13 mouse cellular contexts compared by ENCODE assay signal in the genomic region with DNA sequence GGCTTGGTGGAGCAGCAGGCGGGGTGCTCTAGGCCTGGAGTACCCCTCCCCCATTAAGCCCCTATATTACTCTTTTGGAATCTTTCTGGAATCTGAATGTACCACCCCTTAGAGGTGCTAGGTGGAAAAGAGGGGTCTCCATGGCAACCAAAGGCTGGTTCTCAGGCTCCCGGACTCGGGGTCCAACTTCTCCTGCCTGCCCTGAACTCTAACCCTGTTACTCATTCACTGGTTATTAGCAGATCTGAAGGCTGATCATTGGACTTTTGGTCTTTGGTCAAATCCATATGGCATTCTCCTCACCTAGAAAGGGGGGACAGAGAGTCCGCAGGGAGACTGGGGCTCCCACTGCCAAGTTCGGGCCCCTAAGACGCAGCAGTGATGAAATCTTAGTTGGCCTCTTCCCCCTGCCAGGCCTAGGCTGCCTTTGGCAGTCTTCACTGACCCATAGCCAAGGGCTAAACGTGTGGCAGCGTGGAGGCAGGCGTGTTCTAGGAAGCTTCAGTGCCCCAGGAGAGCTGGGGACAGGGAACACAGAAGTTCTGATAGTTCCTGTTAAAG. TPM values are rescaled to one million over a fixed set of nuclear protein-coding genes. Genes with fewer than 3 reads are reported as not detected.
DNase-seq lines count a peak whose midpoint lies in the region; ATAC-seq and TF ChIP-seq lines count a peak whose summit lies in the region.
"Had no signal": no experiment of that assay in that cellular context is flagged by ENCODE, and none has a peak within 500 bp of the region (broad histone marks: within the 10 kb centered on the region; RNA-seq: fewer than 3 reads in every experiment).

No protein-coding gene starts in this region.

- no peaks in the 10 kb centered on the region for H3K27me3 ChIP-seq in cerebellum, adult 2 months (ENCODE audit: control insufficient read depth, insufficient read depth, low read length)
- no peaks in the 10 kb centered on the region for H3K27me3 ChIP-seq in intestine, embryonic 16.5 days (replicated peaks; ENCODE audit: control insufficient read depth, insufficient read depth, low read length)
- H3K27me3 ChIP-seq in liver, embryonic 12.5 days (replicated peaks): 0 out of 2 replicates have a peak, but pooled peaks cover 3% of the 10 kb centered on the region
- H3K27me3 ChIP-seq: embryonic facial prominence, embryonic 12.5 days had no signal

- TF ChIP-seq CTCF in cerebellum, adult 2 months (IDR thresholded peaks at IDR 0.05; ENCODE audit: borderline replicate concordance, insufficient read depth, low read depth, low read length): no peak

- WGBS in cerebellum, adult 2 months: 18% methylated on average over 9 of the region's 9 CpGs
- WGBS in intestine, embryonic 16.5 days: 84% methylated on average over 9 of the region's 9 CpGs
- WGBS in liver, embryonic 12.5 days (ENCODE audit: insufficient replicate concordance): 72% methylated on average over 9 of the region's 9 CpGs

- H3K27ac ChIP-seq in cerebellum, adult 2 months (ENCODE audit: insufficient read depth, low read length): peak overlapping the region; percentile 95
- H3K27ac ChIP-seq in brown adipose tissue, adult 24 weeks (replicated peaks; ENCODE audit: low read depth, low read length): peak overlapping the region; percentile 91
- H3K27ac ChIP-seq in intestine, embryonic 16.5 days (ENCODE audit: low read length): peak overlapping the region; percentile 78
- 0 out of 2 replicates have a peak overlapping the region, but pooled peaks have one; percentile 36 for H3K27ac ChIP-seq in liver, embryonic 12.5 days
- H3K27ac ChIP-seq: embryonic facial prominence, embryonic 12.5 days had no signal

- H3K4me2 ChIP-seq in intestine, embryonic 16.5 days (ENCODE audit: low read depth, low read length): peak overlapping the region; percentile 28
- H3K4me2 ChIP-seq in liver, embryonic 12.5 days: peak overlapping the region; percentile 19; the same call in 1 of the 2 replicates
- H3K4me2 ChIP-seq: embryonic facial prominence, embryonic 12.5 days had no signal

- H3K9me3 ChIP-seq in intestine, embryonic 16.5 days (ENCODE audit: control insufficient read depth, low read length): no peaks in the 10 kb centered on the region
- no peaks in the 10 kb centered on the region for H3K9me3 ChIP-seq in liver, embryonic 12.5 days (replicated peaks)
- H3K9me3 ChIP-seq: embryonic facial prominence, embryonic 12.5 days had no signal

- H3K9ac ChIP-seq in intestine, embryonic 16.5 days (ENCODE audit: low read depth, low read length): peak overlapping the region; percentile 25
- no peak overlapping the region for H3K9ac ChIP-seq in liver, embryonic 12.5 days
- H3K9ac ChIP-seq: embryonic facial prominence, embryonic 12.5 days had no signal

- peaks cover 52% of the 10 kb centered on the region for H3K4me1 ChIP-seq in cerebellum, adult 2 months (ENCODE audit: control insufficient read depth, insufficient read depth, low read length)
- H3K4me1 ChIP-seq in brown adipose tissue, adult 24 weeks (ENCODE audit: control insufficient read depth, insufficient read depth, insufficient read length, low read length): 0 out of 2 replicates have a peak, but pooled peaks cover 3% of the 10 kb centered on the region
- peaks cover 34% of the 10 kb centered on the region for H3K4me1 ChIP-seq in intestine, embryonic 16.5 days (ENCODE audit: control insufficient read depth, insufficient read depth, low read length)
- peaks cover 37% of the 10 kb centered on the region for H3K4me1 ChIP-seq in liver, embryonic 12.5 days

- peak; percentile 60 for ATAC-seq in intestine, embryonic 16.5 days
- ATAC-seq in liver, embryonic 12.5 days: no peak
- ATAC-seq in granulocyte monocyte progenitor cell, adult 5-6 weeks (replicated peaks; ENCODE audit: poor library complexity, severe bottlenecking): no peak
- ATAC-seq: forebrain, embryonic 14.5 days had no signal

- DNase-seq in cerebellum, adult 2 months: peak; percentile 68 to 73
- DNase-seq in cerebellum, adult 11 months: no peak
- DNase-seq in testis, postnatal 10 days (ENCODE audit: low spot score): no peak
- no peak for DNase-seq in urinary bladder, postnatal 36 days (ENCODE audit: low spot score in 2 of 2)
- DNase-seq: thymus, postnatal 4 days had no signal

- peak overlapping the region; percentile 52 for H3K4me3 ChIP-seq in cerebellum, adult 2 months (replicated peaks; ENCODE audit: insufficient read depth, low read depth, low read length)
- H3K4me3 ChIP-seq in brown adipose tissue, adult 24 weeks (ENCODE audit: insufficient read depth, low read depth, low read length): peak overlapping the region; percentile 67
- peak overlapping the region; percentile 8; the same call in 1 of the 2 replicates for H3K4me3 ChIP-seq in intestine, embryonic 16.5 days (ENCODE audit: low read length)
- no peak overlapping the region for H3K4me3 ChIP-seq in liver, embryonic 12.5 days
- H3K4me3 ChIP-seq: embryonic facial prominence, embryonic 12.5 days had no signal

- peaks cover 9% of the 10 kb centered on the region for H3K36me3 ChIP-seq in intestine, embryonic 16.5 days (ENCODE audit: control insufficient read depth, insufficient read depth, low read length)
- peaks cover 14% of the 10 kb centered on the region for H3K36me3 ChIP-seq in liver, embryonic 12.5 days

- no peak for TF ChIP-seq POLR2A in cerebellum, adult 2 months (IDR thresholded peaks at IDR 0.05; ENCODE audit: borderline replicate concordance, insufficient read depth, low read length)

RNA-seq across cellular contexts. Expression of a gene that starts 1.2 kb away (rescaled TPM):
- 130 and 143 TPM in 2 replicates for polyA plus RNA-seq in cerebellum, adult 2 months (2012; rRNA removed)
- 4,943 and 5,428 TPM in 2 replicates for polyA plus RNA-seq in brown adipose tissue, adult 24 weeks (2012; ENCODE audit: insufficient read depth, insufficient read length, missing spikeins)
- polyA plus RNA-seq in intestine, embryonic 16.5 days (2015; fragmentation: Nextera tagmentation; extraction: Ambion mirVana): 33.0 and 47.4 TPM in 2 replicates
- polyA plus RNA-seq in liver, embryonic 12.5 days (2016; fragmentation: Nextera tagmentation; extraction: Ambion mirVana): 7.5 and 8.0 TPM in 2 replicates
- 0.68 and 0.86 TPM in 2 replicates for total RNA-seq in granulocyte monocyte progenitor cell, adult 5-6 weeks (2014; fragmentation: Nextera tagmentation)
- 0.10 and 0.34 TPM in 2 replicates for total RNA-seq in granulocyte monocyte progenitor cell, adult 5-6 weeks (2017)

RNA-seq across cellular contexts. Expression of a gene that starts 6.9 kb away (rescaled TPM):
- polyA plus RNA-seq in cerebellum, adult 2 months (2012; rRNA removed): 351 and 364 TPM in 2 replicates
- polyA plus RNA-seq in brown adipose tissue, adult 24 weeks (2012; ENCODE audit: insufficient read depth, insufficient read length, missing spikeins): 189 and 242 TPM in 2 replicates
- polyA plus RNA-seq in intestine, embryonic 16.5 days (2015; fragmentation: Nextera tagmentation; extraction: Ambion mirVana): 249 and 253 TPM in 2 replicates
- polyA plus RNA-seq in liver, embryonic 12.5 days (2016; fragmentation: Nextera tagmentation; extraction: Ambion mirVana): 98.3 and 98.4 TPM in 2 replicates
- total RNA-seq in granulocyte monocyte progenitor cell, adult 5-6 weeks (2014; fragmentation: Nextera tagmentation): 57.0 and 57.1 TPM in 2 replicates
- total RNA-seq in granulocyte monocyte progenitor cell, adult 5-6 weeks (2017): 38.9 and 47.3 TPM in 2 replicates

RNA-seq across cellular contexts. Expression of a gene that starts 13.3 kb away (rescaled TPM):
- not detected in 2 replicates for polyA plus RNA-seq in cerebellum, adult 2 months (2012; rRNA removed)
- polyA plus RNA-seq in brown adipose tissue, adult 24 weeks (2012; ENCODE audit: insufficient read depth, insufficient read length, missing spikeins): not detected in 2 replicates
- polyA plus RNA-seq in intestine, embryonic 16.5 days (2015; fragmentation: Nextera tagmentation; extraction: Ambion mirVana): not detected in 2 replicates
- polyA plus RNA-seq in liver, embryonic 12.5 days (2016; fragmentation: Nextera tagmentation; extraction: Ambion mirVana): not detected in 2 replicates
- not detected in 2 replicates for total RNA-seq in granulocyte monocyte progenitor cell, adult 5-6 weeks (2014; fragmentation: Nextera tagmentation)
- total RNA-seq in granulocyte monocyte progenitor cell, adult 5-6 weeks (2017): not detected in 2 replicates
- total RNA-seq: midbrain, postnatal 0 days had no signal
- polyA plus RNA-seq: embryonic facial prominence, embryonic 12.5 days; forebrain, embryonic 14.5 days; heart, embryonic 16.5 days; midbrain, postnatal 0 days had no signal

RNA-seq across cellular contexts. Expression of a gene that starts 16.6 kb away (rescaled TPM):
- polyA plus RNA-seq in cerebellum, adult 2 months (2012; rRNA removed): 82.3 and 87.1 TPM in 2 replicates
- polyA plus RNA-seq in brown adipose tissue, adult 24 weeks (2012; ENCODE audit: insufficient read depth, insufficient read length, missing spikeins): 14.9 and 17.4 TPM in 2 replicates
- polyA plus RNA-seq in intestine, embryonic 16.5 days (2015; fragmentation: Nextera tagmentation; extraction: Ambion mirVana): 19.3 and 20.9 TPM in 2 replicates
- polyA plus RNA-seq in liver, embryonic 12.5 days (2016; fragmentation: Nextera tagmentation; extraction: Ambion mirVana): 12.2 and 12.6 TPM in 2 replicates
- 29.8 and 34.7 TPM in 2 replicates for total RNA-seq in granulocyte monocyte progenitor cell, adult 5-6 weeks (2014; fragmentation: Nextera tagmentation)
- 16.3 and 28.0 TPM in 2 replicates for total RNA-seq in granulocyte monocyte progenitor cell, adult 5-6 weeks (2017)

RNA-seq across cellular contexts. Expression of a gene that starts 48.4 kb away (rescaled TPM):
- polyA plus RNA-seq in cerebellum, adult 2 months (2012; rRNA removed): 102 and 104 TPM in 2 replicates
- not detected in 2 replicates for polyA plus RNA-seq in brown adipose tissue, adult 24 weeks (2012; ENCODE audit: insufficient read depth, insufficient read length, missing spikeins)
- 1.7 and 2.0 TPM in 2 replicates for polyA plus RNA-seq in intestine, embryonic 16.5 days (2015; fragmentation: Nextera tagmentation; extraction: Ambion mirVana)
- 1.8 and 2.0 TPM in 2 replicates for polyA plus RNA-seq in liver, embryonic 12.5 days (2016; fragmentation: Nextera tagmentation; extraction: Ambion mirVana)
- total RNA-seq in granulocyte monocyte progenitor cell, adult 5-6 weeks (2014; fragmentation: Nextera tagmentation): not detected in 2 replicates
- not detected in 2 replicates for total RNA-seq in granulocyte monocyte progenitor cell, adult 5-6 weeks (2017)

Comparison
In these comparisons a context has a peak if more than half of its experiments do, and no peak if none do; other contexts are left out.
1. DNase-seq: peak in cerebellum, adult 2 months (2 of 2); none in cerebellum, adult 11 months (single experiment), testis, postnatal 10 days (single experiment) and urinary bladder, postnatal 36 days (0 of 2).
2. H3K27ac ChIP-seq: peak in every context shown above with its lines; median percentile 95 in cerebellum, adult 2 months; 91 in brown adipose tissue, adult 24 weeks; 78 in intestine, embryonic 16.5 days; 36 in liver, embryonic 12.5 days.
3. RNA of a gene that starts 1.2 kb away (polyA plus RNA-seq): 4,943 to 5,428 TPM in brown adipose tissue, adult 24 weeks; 130 to 143 TPM in cerebellum, adult 2 months, 33.0 to 47.4 TPM in intestine, embryonic 16.5 days and 7.5 to 8.0 TPM in liver, embryonic 12.5 days; every median in the first group is over 10 times any median in the second.